Mouse (Mus musculus) limb, embryonic 14.5 days (tissue): ENCODE measurements around the gene Fndc8. TPM values are rescaled to one million over a fixed set of nuclear protein-coding genes. Genes with fewer than 3 reads are reported as not detected.

Experiments
- ATAC-seq: fragments of 200-750 bp; cut with Nextera tagmentation; 2 replicates; pipeline ENCODE4 v1.8.0; 2017; ENCODE audit warnings: low read depth, moderate number of reproducible peaks, moderate TSS enrichment; ENCODE audit not compliant: low FRiP score
- DNase-seq: peaks from one replicate; pipeline ENCODE4 v3.0.0-alpha.2; 2015; ENCODE audit warnings: low spot score
- H3K27ac ChIP-seq: fragments of 300-500 bp; sonication (generic); replicated peaks from 2 replicates; pipeline ENCODE4 v1.5.1; 2014; ENCODE audit warnings: low read depth, mild to moderate bottlenecking, low read length, moderate library complexity, mixed read lengths
- H3K27me3 ChIP-seq: fragments of 300-500 bp; sonication (generic); 2 replicates; pipeline ENCODE4 v1.6.1; 2014; ENCODE audit warnings: low read length, mixed read lengths; ENCODE audit not compliant: control insufficient read depth, insufficient read depth
- H3K36me3 ChIP-seq: fragments of 300-500 bp; sonication (generic); 2 replicates; pipeline ENCODE4 v1.6.1; 2014; ENCODE audit warnings: mild to moderate bottlenecking, low read length, moderate library complexity, mixed read lengths; ENCODE audit not compliant: control insufficient read depth, insufficient read depth
- H3K4me1 ChIP-seq: fragments of 300-500 bp; sonication (generic); 2 replicates; pipeline ENCODE4 v1.6.1; 2014; ENCODE audit warnings: antibody characterized with exemption, low read length, mixed read lengths; ENCODE audit not compliant: control insufficient read depth, insufficient read depth
- H3K4me2 ChIP-seq: fragments of 300-500 bp; sonication (generic); replicated peaks from 2 replicates; pipeline ENCODE4 v1.6.1; 2014; ENCODE audit warnings: low read depth, mild to moderate bottlenecking, low read length, moderate library complexity; ENCODE audit not compliant: severe bottlenecking
- H3K4me3 ChIP-seq: fragments of 300-500 bp; sonication (generic); replicated peaks from 2 replicates; pipeline ENCODE4 v1.5.1; 2014; ENCODE audit warnings: low read length
- H3K9ac ChIP-seq: fragments of 300-500 bp; sonication (generic); 2 replicates; pipeline ENCODE4 v1.6.1; 2014; ENCODE audit warnings: mild to moderate bottlenecking, low read depth, low read length, moderate library complexity; ENCODE audit not compliant: severe bottlenecking
- H3K9me3 ChIP-seq: fragments of 300-500 bp; sonication (generic); 2 replicates; pipeline ENCODE4 v1.6.1; 2016; ENCODE audit warnings: low read length; ENCODE audit not compliant: control insufficient read depth
- POLR2A ChIP-seq: fragments of 200-500 bp; IDR thresholded peaks from 2 replicates; pipeline ENCODE4 v1.8.0; 2012; ENCODE audit warnings: inconsistent platforms, mild to moderate bottlenecking, moderate library complexity, borderline replicate concordance; ENCODE audit not compliant: insufficient read depth, insufficient read length; ENCODE audit errors: extremely low read depth
- WGBS: fragments of 180-500 bp; shearing (Covaris S2); extraction: QIAGEN DNeasy Blood & Tissue Kit; methylation state at CpG from one replicate; pipeline ENCODE4 v1.1.7; 2014; 5-methylcytosine and 5-hydroxymethylcytosine counted together
- polyA plus RNA-seq, 2 experiments: library from polyadenylated mRNA; depleted of rRNA in 1 of 2; stranded (reverse) in 1 of 2; unstranded in 1 of 2; fragments of >200 nt; fragmentation: Nextera tagmentation in 1 of 2; extraction: Ambion mirVana in 1 of 2; gene quantifications; 2 replicates each; pipeline versions ENCODE4 v1.2.1 to v1.2.3; 2012 to 2014

Fndc8 gene
- polyA plus RNA-seq, 2 experiments = 0.10 to 0.25 TPM

DNA sequence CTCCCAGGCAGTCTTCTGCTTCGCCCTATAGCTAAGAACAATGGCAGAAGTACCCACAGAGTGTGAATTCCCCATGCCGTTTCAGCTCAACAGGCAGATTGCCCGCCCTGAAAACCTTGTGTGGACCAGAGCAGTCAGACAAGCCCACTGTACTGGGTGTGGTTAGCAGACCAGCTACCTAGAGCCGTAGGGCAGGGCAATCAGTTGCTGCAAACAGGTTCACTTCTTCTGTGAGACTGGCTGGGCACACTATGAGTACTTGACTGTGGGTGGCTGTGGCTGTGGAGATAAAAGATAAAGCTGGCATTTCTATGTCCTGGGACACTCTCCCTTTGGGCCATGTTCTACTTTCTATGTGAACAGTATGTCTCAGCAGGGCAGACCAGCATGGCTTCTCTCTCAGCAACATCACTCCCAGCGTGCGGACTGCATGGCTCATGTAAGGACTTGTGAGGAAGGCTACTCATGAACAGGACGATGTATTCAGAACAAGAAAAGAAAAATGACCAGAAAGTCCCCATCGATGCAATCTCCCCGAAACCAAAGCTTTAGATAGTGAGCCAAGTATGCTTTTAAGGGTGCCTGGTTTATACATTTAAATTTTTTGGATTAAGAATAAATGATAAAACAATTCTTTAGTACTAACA lies 36.5 kb upstream of the Fndc8 start:
- ATAC-seq (no peak), DNase-seq (no peak)
- Histone ChIP-seq H3K27me3 (no peaks in the 10 kb centered on the region), H3K27ac (no peak overlapping the region), H3K36me3 (no peaks in the 10 kb centered on the region), H3K9me3 (no peaks in the 10 kb centered on the region), H3K9ac (no peak overlapping the region), H3K4me3 (no peak overlapping the region), H3K4me2 (no peak overlapping the region), H3K4me1 (no peaks in the 10 kb centered on the region)
- 85% methylated on average over 9 of the region's 9 CpGs for WGBS
- TF ChIP-seq POLR2A = no peak

DNA sequence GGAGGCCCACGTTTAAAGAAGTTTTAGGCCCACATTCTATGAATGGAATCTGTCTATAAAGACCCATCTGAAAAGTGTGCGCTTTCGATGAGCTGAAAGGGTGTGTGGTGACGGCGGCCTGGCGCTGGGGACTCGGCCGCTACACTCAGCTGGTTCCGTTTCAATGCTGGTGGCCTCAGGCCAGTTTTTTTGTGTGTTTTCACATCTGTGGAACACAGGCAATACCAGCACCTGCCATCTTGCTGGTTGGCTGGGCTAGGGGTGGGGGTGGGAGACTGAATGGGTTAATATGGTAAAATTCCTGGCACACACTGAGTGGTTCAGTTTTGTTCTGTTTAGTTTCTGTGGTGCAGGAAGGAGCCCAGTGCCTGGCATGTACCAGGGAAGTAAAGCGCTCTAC lies 35.9 kb upstream of the Fndc8 start:
- H3K9me3 ChIP-seq = no peaks in the 10 kb centered on the region
- 35% methylated on average over 10 of the region's 10 CpGs for WGBS
- no peaks in the 10 kb centered on the region for H3K36me3 ChIP-seq
- H3K9ac ChIP-seq = no peak overlapping the region
- H3K4me3 ChIP-seq = no peak overlapping the region
- no peak overlapping the region for H3K4me2 ChIP-seq
- no peak for TF ChIP-seq POLR2A
- H3K27ac ChIP-seq = no peak overlapping the region
- ATAC-seq (no peak), DNase-seq (no peak)
- no peaks in the 10 kb centered on the region for H3K4me1 ChIP-seq
- H3K27me3 ChIP-seq = no peaks in the 10 kb centered on the region

DNA sequence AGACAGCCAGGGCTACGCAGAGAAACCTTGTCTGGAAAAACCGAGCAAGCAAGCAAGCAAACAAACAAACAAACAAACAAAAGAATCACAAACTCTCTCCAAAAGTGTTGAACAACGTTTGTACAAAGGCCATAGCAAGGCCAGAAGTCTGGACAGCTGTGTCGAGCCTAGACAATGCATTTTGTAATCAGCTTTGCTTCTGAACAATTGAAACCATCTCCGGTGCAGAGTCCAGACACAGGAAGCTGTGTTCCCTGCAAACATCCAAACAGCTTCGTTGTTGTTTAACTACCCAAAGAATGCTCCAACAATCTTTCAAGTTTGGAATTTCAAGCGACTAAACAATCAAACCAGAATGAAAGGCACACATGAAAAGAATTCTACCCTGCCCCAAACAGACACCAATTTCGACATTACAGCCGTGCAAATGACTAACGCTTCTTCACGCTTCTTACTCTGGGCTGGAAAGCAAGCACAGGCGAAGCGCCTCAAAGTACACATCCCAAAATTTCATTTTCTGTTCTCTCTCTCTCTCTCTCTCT lies 34.5 kb upstream of the Fndc8 start:
- WGBS = 84% methylated on average over 13 of the region's 13 CpGs
- H3K9me3 ChIP-seq = no peaks in the 10 kb centered on the region
- no peaks in the 10 kb centered on the region for H3K27me3 ChIP-seq
- DNase-seq = no peak
- no peak overlapping the region for H3K4me3 ChIP-seq
- no peak for ATAC-seq
- H3K9ac ChIP-seq = no peak overlapping the region
- H3K4me1 ChIP-seq = no peaks in the 10 kb centered on the region; the same call in 1 of the 2 replicates
- H3K4me2 ChIP-seq = no peak overlapping the region
- no peaks in the 10 kb centered on the region for H3K36me3 ChIP-seq
- no peak for TF ChIP-seq POLR2A
- H3K27ac ChIP-seq = no peak overlapping the region

DNA sequence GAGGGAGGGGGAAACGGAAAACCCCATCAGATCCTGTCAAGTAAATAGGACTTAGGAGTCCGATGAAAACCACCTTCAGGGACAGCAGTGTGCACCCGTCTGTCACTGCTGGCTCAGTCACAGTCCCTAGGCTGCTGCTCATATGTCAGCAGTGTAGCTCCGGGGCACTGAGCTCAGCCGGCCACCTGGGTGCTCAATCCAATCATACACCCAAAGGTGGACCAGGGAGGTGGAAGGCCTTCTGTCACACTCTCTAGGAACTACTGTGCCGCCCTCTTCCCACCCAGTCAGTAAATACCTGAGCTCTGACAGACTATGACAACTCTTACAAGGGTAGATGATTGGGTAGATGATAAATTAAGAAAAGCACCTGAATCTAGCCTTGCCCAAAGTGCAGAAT lies 31.2 kb upstream of the Fndc8 start:
- WGBS = 80% methylated on average over 6 of the region's 6 CpGs
- Histone ChIP-seq H3K9me3 (no peaks in the 10 kb centered on the region), H3K9ac (no peak overlapping the region), H3K27me3 (no peaks in the 10 kb centered on the region), H3K4me3 (no peak overlapping the region), H3K27ac (no peak overlapping the region), H3K4me2 (no peak overlapping the region), H3K36me3 (no peaks in the 10 kb centered on the region), H3K4me1 (peaks cover 3% of the 10 kb centered on the region; the same call in 1 of the 2 replicates)
- no peak for TF ChIP-seq POLR2A
- ATAC-seq (no peak), DNase-seq (no peak)

DNA sequence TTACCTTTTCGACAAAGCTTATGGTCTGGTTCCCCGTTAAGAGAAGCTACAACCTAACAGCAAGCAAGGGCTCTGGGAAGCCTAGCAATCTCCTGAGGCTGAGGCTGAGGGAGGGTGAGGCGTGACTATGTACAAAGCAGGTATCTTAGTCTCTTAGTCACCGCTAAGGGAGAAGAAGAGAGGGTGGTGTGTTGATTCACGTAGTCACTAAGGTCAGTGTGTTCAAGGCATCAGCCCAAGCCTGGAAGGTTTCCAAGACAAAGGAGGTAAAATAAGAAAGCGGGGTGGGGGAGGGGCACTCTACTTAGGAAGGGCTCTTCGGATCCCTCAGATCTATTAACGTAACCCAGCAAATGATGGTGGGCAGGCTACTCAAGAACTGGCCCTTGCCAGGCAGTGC lies 30.4 kb upstream of the Fndc8 start:
- H3K36me3 ChIP-seq = no peaks in the 10 kb centered on the region
- H3K4me1 ChIP-seq = peaks cover 3% of the 10 kb centered on the region; the same call in 1 of the 2 replicates
- no peak overlapping the region for H3K4me2 ChIP-seq
- 71% methylated on average over 8 of the region's 8 CpGs for WGBS
- H3K9me3 ChIP-seq = no peaks in the 10 kb centered on the region
- H3K27me3 ChIP-seq = no peaks in the 10 kb centered on the region
- no peak overlapping the region for H3K27ac ChIP-seq
- no peak for TF ChIP-seq POLR2A
- DNase-seq = no peak
- no peak overlapping the region for H3K9ac ChIP-seq
- no peak for ATAC-seq
- no peak overlapping the region for H3K4me3 ChIP-seq
